Mouse (Mus musculus): Measurements from ENCODE around the gene Lpar3. TPM values are rescaled to one million over a fixed set of nuclear protein-coding genes. Genes with fewer than 3 reads are reported as not detected.

Lpar3 gene
- polyA plus RNA-seq, 1 experiment from 2014 or later, result 0.78 TPM

GRCm38 (mm10) chr3:146286118-146286517, 65.4 kb downstream of the Lpar3 start:
- H3K36me3 ChIP-seq, result no peaks in the 10 kb centered on the region
- no peak overlapping the region for H3K27ac ChIP-seq (replicated peaks)
- H3K4me1 ChIP-seq, result peaks cover 3% of the 10 kb centered on the region; the same call in 1 of the 2 replicates
- no peaks in the 10 kb centered on the region for H3K27me3 ChIP-seq (replicated peaks)
- 0 out of 2 replicates have a peak, but pooled peaks have one; percentile 31 for ATAC-seq (ENCODE audit: low FRiP score)
- H3K4me3 ChIP-seq (replicated peaks), result no peak overlapping the region
- no peak overlapping the region for H3K9ac ChIP-seq (replicated peaks)
- 40% methylated on average over 4 of the region's 4 CpGs for WGBS
- H3K4me2 ChIP-seq, result no peak overlapping the region
- no peaks in the 10 kb centered on the region for H3K9me3 ChIP-seq (replicated peaks)

- WGBS, result 76% methylated on average over 3 of the region's 3 CpGs
- H3K4me1 ChIP-seq, result no peaks in the 10 kb centered on the region
- no peaks in the 10 kb centered on the region for H3K36me3 ChIP-seq
- no peak overlapping the region for H3K27ac ChIP-seq (replicated peaks)
- H3K4me2 ChIP-seq, result no peak overlapping the region
- no peak for ATAC-seq (ENCODE audit: low FRiP score)
- no peak overlapping the region for H3K4me3 ChIP-seq (replicated peaks)
- no peaks in the 10 kb centered on the region for H3K9me3 ChIP-seq (replicated peaks)
- no peaks in the 10 kb centered on the region for H3K27me3 ChIP-seq (replicated peaks)
- H3K9ac ChIP-seq (replicated peaks), result no peak overlapping the region
Observed at GRCm38 (mm10) chr3:146291928-146292327, 71.2 kb downstream of the Lpar3 start.

- H3K9me3 ChIP-seq (replicated peaks), result no peaks in the 10 kb centered on the region
- H3K9ac ChIP-seq (replicated peaks), result no peak overlapping the region
- H3K27ac ChIP-seq (replicated peaks), result no peak overlapping the region
- no peaks in the 10 kb centered on the region for H3K36me3 ChIP-seq
- H3K4me2 ChIP-seq, result no peak overlapping the region
- 83% methylated on average over 5 of the region's 5 CpGs for WGBS
- no peaks in the 10 kb centered on the region for H3K4me1 ChIP-seq
- H3K27me3 ChIP-seq (replicated peaks), result no peaks in the 10 kb centered on the region
- ATAC-seq (ENCODE audit: low FRiP score), result no peak
- no peak overlapping the region for H3K4me3 ChIP-seq (replicated peaks)
Observed at GRCm38 (mm10) chr3:146292515-146292914, 71.8 kb downstream of the Lpar3 start.

DNA sequence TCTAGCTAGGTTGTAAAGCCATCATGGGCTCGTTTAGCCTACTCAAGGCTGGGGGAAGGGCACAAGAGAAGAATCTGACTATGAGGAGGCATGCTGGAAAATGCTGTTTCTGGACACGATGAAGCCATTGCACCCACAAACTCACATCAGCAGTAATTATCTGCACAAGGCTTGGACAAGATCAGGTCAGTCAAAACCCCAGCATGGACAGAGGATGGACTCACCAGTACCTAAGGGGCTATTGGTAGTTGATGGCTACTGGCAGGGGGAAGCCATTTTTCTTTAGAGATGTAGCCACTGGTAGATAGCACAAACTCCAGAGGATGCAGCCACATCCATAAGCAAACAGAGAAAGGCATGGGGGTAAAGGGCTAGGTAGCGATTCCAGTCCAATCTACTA, 81.7 kb downstream of the Lpar3 start:
- Histone ChIP-seq H3K9me3 (replicated peaks) (no peaks in the 10 kb centered on the region), H3K36me3 (no peaks in the 10 kb centered on the region), H3K4me3 (replicated peaks) (no peak overlapping the region), H3K4me2 (no peak overlapping the region), H3K27me3 (replicated peaks) (no peaks in the 10 kb centered on the region), H3K9ac (replicated peaks) (no peak overlapping the region), H3K27ac (replicated peaks) (no peak overlapping the region), H3K4me1 (no peaks in the 10 kb centered on the region)
- no peak for ATAC-seq (ENCODE audit: low FRiP score)
- 60% methylated on average over 3 of the region's 3 CpGs for WGBS

- H3K36me3 ChIP-seq, result no peaks in the 10 kb centered on the region
- H3K27ac ChIP-seq (replicated peaks), result no peak overlapping the region
Observed at GRCm38 (mm10) chr3:146303194-146303593, 82.4 kb downstream of the Lpar3 start.

DNA sequence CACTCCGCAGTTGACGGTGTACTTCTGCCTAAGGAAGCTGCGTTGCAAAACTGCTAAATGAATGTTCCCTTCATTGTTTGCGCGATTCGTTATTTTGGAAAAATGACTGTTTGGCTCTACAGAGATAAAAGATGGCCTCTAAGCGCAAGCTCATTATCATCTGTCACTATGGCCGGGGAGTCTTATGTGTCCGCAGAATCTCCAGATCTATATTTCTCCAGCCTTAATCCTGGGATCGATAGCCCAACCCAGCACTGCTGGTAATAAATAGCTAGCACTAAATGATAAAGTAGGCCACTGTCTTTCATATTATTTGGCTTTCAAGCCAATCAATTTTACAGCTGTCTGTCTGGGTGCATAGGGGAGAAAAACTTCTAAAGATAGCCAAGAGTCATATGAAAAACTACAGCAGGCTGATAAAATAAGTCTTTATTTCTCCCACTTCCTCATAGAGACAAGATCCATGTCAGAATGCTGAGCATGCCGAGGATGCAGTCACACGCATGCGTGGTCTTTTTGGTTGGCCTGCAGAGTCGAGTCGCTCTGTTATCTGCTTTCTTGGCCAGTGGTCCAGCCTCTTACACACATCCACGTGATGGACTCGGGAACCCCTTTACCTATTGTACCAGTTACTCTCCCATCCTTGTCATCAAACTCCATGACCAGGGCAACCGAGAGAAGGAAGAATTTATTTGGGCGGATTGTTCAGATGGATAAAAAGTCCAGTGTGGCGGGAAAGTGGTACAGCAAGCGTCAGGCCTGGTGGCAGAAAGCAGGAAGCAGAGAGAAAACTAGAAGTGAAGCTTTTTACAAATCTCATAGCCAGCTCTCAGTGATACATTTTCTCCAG, 84.0 kb downstream of the Lpar3 start:
- H3K9ac ChIP-seq (replicated peaks), result no peak overlapping the region
- WGBS, result 80% methylated on average over 21 of the region's 21 CpGs
- no peaks in the 10 kb centered on the region for H3K4me1 ChIP-seq
- no peak overlapping the region for H3K4me2 ChIP-seq
- ATAC-seq (ENCODE audit: low FRiP score), result no peak
- H3K9me3 ChIP-seq (replicated peaks), result no peaks in the 10 kb centered on the region
- no peak overlapping the region for H3K4me3 ChIP-seq (replicated peaks)
- H3K27ac ChIP-seq (replicated peaks), result no peak overlapping the region
- no peaks in the 10 kb centered on the region for H3K27me3 ChIP-seq (replicated peaks)
- no peaks in the 10 kb centered on the region for H3K36me3 ChIP-seq

More at GRCm38 (mm10) chr3:146303194-146303593, 82.4 kb downstream of the Lpar3 start:
- ATAC-seq (ENCODE audit: low FRiP score), result no peak
- 90% methylated on average over 5 of the region's 5 CpGs for whole genome bisulfite sequencing
- no peak overlapping the region for H3K4me3 ChIP-seq (replicated peaks)
- no peak overlapping the region for H3K9ac ChIP-seq (replicated peaks)
- H3K4me1 ChIP-seq, result no peaks in the 10 kb centered on the region
- H3K4me2 ChIP-seq, result no peak overlapping the region
- no peaks in the 10 kb centered on the region for H3K27me3 ChIP-seq (replicated peaks)
- H3K9me3 ChIP-seq (replicated peaks), result no peaks in the 10 kb centered on the region

DNA sequence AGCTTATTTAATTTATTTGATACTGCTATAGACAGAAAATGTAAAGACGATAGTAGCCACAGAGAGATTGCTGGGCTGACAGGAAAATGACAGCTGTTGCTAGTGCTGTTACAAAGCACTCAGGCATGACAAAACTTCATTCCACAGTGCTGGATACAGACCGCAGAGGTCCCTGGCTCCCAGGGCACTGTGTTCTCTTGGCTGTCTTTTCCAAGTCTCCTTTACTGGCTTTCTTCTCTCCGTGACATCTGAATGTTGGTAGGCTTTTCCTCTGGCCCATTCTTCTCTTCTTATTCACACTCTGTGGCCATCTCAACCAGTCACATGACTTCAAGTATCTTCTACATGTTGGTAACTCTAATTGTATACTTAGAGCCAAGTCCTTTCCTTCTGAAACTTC, 86.6 kb downstream of the Lpar3 start:
- H3K27ac ChIP-seq (replicated peaks), result no peak overlapping the region
- 76% methylated on average over 3 of the region's 3 CpGs for WGBS
- no peaks in the 10 kb centered on the region for H3K36me3 ChIP-seq
- H3K4me2 ChIP-seq, result no peak overlapping the region
- H3K9ac ChIP-seq (replicated peaks), result no peak overlapping the region
- no peak overlapping the region for H3K4me3 ChIP-seq (replicated peaks)
- no peaks in the 10 kb centered on the region for H3K9me3 ChIP-seq (replicated peaks)
- no peak for ATAC-seq (ENCODE audit: low FRiP score)
- H3K4me1 ChIP-seq, result peaks cover 7% of the 10 kb centered on the region; the same call in 1 of the 2 replicates
- H3K27me3 ChIP-seq (replicated peaks), result no peaks in the 10 kb centered on the region

GRCm38 (mm10) chr3:146307886-146308285, 87.1 kb downstream of the Lpar3 start:
- H3K9ac ChIP-seq (replicated peaks), result no peak overlapping the region
- peaks cover 7% of the 10 kb centered on the region; the same call in 1 of the 2 replicates for H3K4me1 ChIP-seq
- no peak overlapping the region for H3K4me2 ChIP-seq

GRCm38 (mm10) chr3:146309586-146309985, 88.8 kb downstream of the Lpar3 start:
- no peak overlapping the region for H3K9ac ChIP-seq (replicated peaks)
- no peak overlapping the region for H3K27ac ChIP-seq (replicated peaks)
- 74% methylated on average over 8 of the region's 8 CpGs for WGBS
- ATAC-seq (ENCODE audit: low FRiP score), result no peak
- H3K27me3 ChIP-seq (replicated peaks), result no peaks in the 10 kb centered on the region
- H3K9me3 ChIP-seq (replicated peaks), result no peaks in the 10 kb centered on the region
- peaks cover 7% of the 10 kb centered on the region; the same call in 1 of the 2 replicates for H3K4me1 ChIP-seq
- no peak overlapping the region for H3K4me3 ChIP-seq (replicated peaks)
- no peak overlapping the region for H3K4me2 ChIP-seq
- no peaks in the 10 kb centered on the region for H3K36me3 ChIP-seq

More at GRCm38 (mm10) chr3:146307886-146308285, 87.1 kb downstream of the Lpar3 start:
- no peaks in the 10 kb centered on the region for H3K27me3 ChIP-seq (replicated peaks)
- no peaks in the 10 kb centered on the region for H3K9me3 ChIP-seq (replicated peaks)
- WGBS, result 68% methylated on average over 2 of the region's 2 CpGs
- no peaks in the 10 kb centered on the region for H3K36me3 ChIP-seq
- ATAC-seq (ENCODE audit: low FRiP score), result no peak
- no peak overlapping the region for H3K4me3 ChIP-seq (replicated peaks)
- no peak overlapping the region for H3K27ac ChIP-seq (replicated peaks)

DNA sequence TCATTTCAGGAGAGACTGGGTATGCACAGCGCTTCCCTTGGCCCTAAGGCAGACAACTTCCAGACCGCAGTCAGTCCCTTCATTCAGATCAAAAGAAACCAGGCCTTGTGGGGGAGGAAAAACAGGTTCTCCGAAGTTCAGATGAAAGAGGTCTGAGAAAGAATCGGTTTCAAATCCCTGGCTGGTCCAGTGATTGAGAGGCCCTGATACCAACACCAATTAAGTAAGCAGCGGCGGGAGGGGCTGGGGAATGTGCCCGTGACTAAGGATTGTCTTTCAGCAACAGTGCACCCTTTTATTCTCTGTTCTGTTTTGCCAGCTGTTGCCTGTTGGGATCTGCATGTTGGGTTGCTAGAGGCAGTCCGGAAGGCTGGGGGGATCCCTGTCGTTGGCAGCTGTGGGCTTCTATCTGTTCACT, 90.4 kb downstream of the Lpar3 start:
- ATAC-seq (ENCODE audit: low FRiP score), result no peak
- H3K27me3 ChIP-seq (replicated peaks), result no peaks in the 10 kb centered on the region
- H3K9ac ChIP-seq (replicated peaks), result no peak overlapping the region
- peaks cover 7% of the 10 kb centered on the region; the same call in 1 of the 2 replicates for H3K4me1 ChIP-seq
- no peak overlapping the region for H3K4me3 ChIP-seq (replicated peaks)
- no peaks in the 10 kb centered on the region for H3K9me3 ChIP-seq (replicated peaks)
- WGBS, result 24% methylated on average over 9 of the region's 9 CpGs
- no peak overlapping the region for H3K4me2 ChIP-seq
- H3K36me3 ChIP-seq, result no peaks in the 10 kb centered on the region
- H3K27ac ChIP-seq (replicated peaks), result no peak overlapping the region

- ATAC-seq (ENCODE audit: low FRiP score), result no peak
- H3K27ac ChIP-seq (replicated peaks), result no peak overlapping the region
- H3K4me3 ChIP-seq (replicated peaks), result no peak overlapping the region
- 82% methylated on average over 8 of the region's 8 CpGs for WGBS
- no peaks in the 10 kb centered on the region for H3K27me3 ChIP-seq (replicated peaks)
- no peaks in the 10 kb centered on the region for H3K9me3 ChIP-seq (replicated peaks)
- no peaks in the 10 kb centered on the region for H3K36me3 ChIP-seq
- H3K4me2 ChIP-seq, result no peak overlapping the region
- peaks cover 19% of the 10 kb centered on the region for H3K4me1 ChIP-seq
- H3K9ac ChIP-seq (replicated peaks), result no peak overlapping the region
Observed at GRCm38 (mm10) chr3:146315414-146315813, 94.7 kb downstream of the Lpar3 start.

- ATAC-seq (ENCODE audit: low FRiP score), result no peak
Observed at GRCm38 (mm10) chr3:146316293-146316692, 95.5 kb downstream of the Lpar3 start.

More at GRCm38 (mm10) chr3:146316293-146316692, 95.5 kb downstream of the Lpar3 start:
- WGBS, result 83% methylated on average over 8 of the region's 8 CpGs
- Histone ChIP-seq H3K9me3 (replicated peaks) (no peaks in the 10 kb centered on the region), H3K36me3 (no peaks in the 10 kb centered on the region), H3K4me1 (peaks cover 12% of the 10 kb centered on the region), H3K4me3 (replicated peaks) (no peak overlapping the region), H3K27me3 (replicated peaks) (no peaks in the 10 kb centered on the region), H3K27ac (replicated peaks) (no peak overlapping the region), H3K9ac (replicated peaks) (no peak overlapping the region), H3K4me2 (no peak overlapping the region)
